Mouse (Mus musculus): ENCODE results near the gene Rnf168.

GRCm38 (mm10) chr16:32316601-32317000 is 39.3 kb downstream of the Rnf168 start:
- TF ChIP-seq CTCF (IDR thresholded peaks at IDR 0.05; ENCODE audit: insufficient read depth, low read depth, low read length), result no peak
- TF ChIP-seq POLR2A (IDR thresholded peaks at IDR 0.05; ENCODE audit: insufficient read depth, low read depth, low read length), result no peak
